Mouse (Mus musculus) right cerebral cortex, postnatal 10 days (tissue): ENCODE results near the gene Olfr850.

Experiments used
- DNase-seq, 2 experiments: peaks; one replicate each; pipeline ENCODE4 v3.0.0; 2021; ENCODE audit warnings: low spot score in 2 of 2

The Olfr850 gene

GRCm38 (mm10) chr9:19478148-19478547, at the start of gene Olfr850:
TSS of gene Olfr850 (minus strand) at chr9:19478248.
- DNase-seq, result no peak

- DNase-seq, result no peak
Observed at GRCm38 (mm10) chr9:19492995-19493394, 14.9 kb upstream of the Olfr850 start, which contains the start of gene Olfr851. TSS of gene Olfr851 (plus strand) at chr9:19493295.

- no peak for DNase-seq
Observed at GRCm38 (mm10) chr9:19439966-19440365, 38.1 kb downstream of the Olfr850 start, which contains the start of gene Olfr849. TSS of gene Olfr849 (plus strand) at chr9:19440266.
